Mouse (Mus musculus): Measurements from ENCODE around the gene Jph4. TPM values are rescaled to one million over a fixed set of nuclear protein-coding genes. Genes with fewer than 3 reads are reported as not detected.

Gene Jph4
- total RNA-seq, 2 experiments from 2014 or later, result 0.10 to 0.16 TPM

DNA sequence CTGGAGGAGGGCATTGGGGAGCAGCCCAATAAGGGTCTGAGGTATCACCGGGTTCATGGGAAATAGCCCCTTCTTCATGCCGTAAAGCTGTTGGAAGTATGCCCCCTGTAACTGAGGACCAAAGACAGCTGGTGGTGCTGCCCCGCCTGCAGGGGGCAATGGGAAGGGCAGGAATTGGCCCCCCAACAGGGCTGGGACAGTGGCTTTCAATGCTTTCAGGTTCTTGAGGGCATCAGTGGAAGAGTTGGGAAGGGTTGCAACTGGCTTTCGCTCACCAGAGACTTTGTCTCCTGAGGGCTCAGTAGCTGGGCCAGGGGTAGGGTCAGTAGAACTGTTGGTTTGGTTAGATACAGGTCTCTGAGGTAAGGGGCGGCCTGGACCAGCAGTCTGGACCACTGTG is 53.6 kb downstream of the Jph4 start:
- DNase-seq, result no peak

GRCm38 (mm10) chr14:55062626-55063025 is 54.1 kb downstream of the Jph4 start:
- no peak for DNase-seq

- DNase-seq, result no peak
These were observed 54.9 kb downstream of the Jph4 start for GRCm38 (mm10) chr14:55061845-55062244.

DNA sequence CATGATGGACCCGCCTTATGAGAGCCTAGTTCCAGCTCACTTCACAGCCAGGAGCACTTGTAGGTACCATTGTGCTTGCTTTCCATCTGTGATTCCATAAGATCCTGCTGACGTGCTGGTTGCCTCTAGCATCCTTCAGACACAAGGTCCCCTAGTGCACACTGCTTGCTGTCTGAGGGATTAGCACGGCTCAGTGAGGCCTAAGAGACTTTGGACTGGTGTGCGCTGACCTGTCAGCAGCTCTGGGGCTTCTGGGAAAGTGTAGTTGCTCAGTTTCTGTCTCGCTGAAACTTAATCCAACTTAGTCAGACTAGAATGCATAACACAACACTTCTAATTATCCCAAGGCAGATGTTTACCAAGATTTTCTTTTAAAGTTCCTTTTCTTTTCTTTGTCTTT is 56.8 kb downstream of the Jph4 start:
- no peak for DNase-seq

- DNase-seq, result no peak
These were observed 57.7 kb downstream of the Jph4 start for GRCm38 (mm10) chr14:55059009-55059408.

Other genes starting within 250 kb of the Jph4 start
- gene Homez, start 246.0 kb downstream of the Jph4 start, total RNA-seq (2021), result 1 to 10 TPM; 7.7 to 8.9 TPM
- 1 to 10 TPM; 6.4 to 7.6 TPM for gene Ppp1r3e, start 239.4 kb downstream of the Jph4 start, total RNA-seq (2021)
- 10 to 100 TPM; 37.5 to 39.2 TPM for gene Bcl2l2, start 233.6 kb downstream of the Jph4 start, total RNA-seq (2021)
- gene Gm20521, start 233.5 kb downstream of the Jph4 start, total RNA-seq (2021), result 1 to 10 TPM; 3.0 to 3.9 TPM
- 100 to 1,000 TPM; 141 to 142 TPM for gene Pabpn1, start 224.4 kb downstream of the Jph4 start, total RNA-seq (2021)
- gene Slc22a17, start 203.8 kb downstream of the Jph4 start, total RNA-seq (2021), result 10 to 100 TPM; 24.8 to 25.2 TPM
- gene Efs, start 190.8 kb downstream of the Jph4 start, total RNA-seq (2021), result 10 to 100 TPM; 10.5 to 10.9 TPM
- gene Il25, start 184.2 kb downstream of the Jph4 start, total RNA-seq (2021), result not detected
- gene Cmtm5, start 180.7 kb downstream of the Jph4 start, total RNA-seq (2021), result under 1 TPM in 1 of 2 experiments, not detected in 1; 0.33 TPM
- gene Myh6, start 150.0 kb downstream of the Jph4 start, total RNA-seq (2021), result over 10,000 TPM; 15,879 to 17,172 TPM
- gene Gm17428, start 140.0 kb downstream of the Jph4 start, total RNA-seq (2021), result not detected
- gene Myh7, start 122.3 kb downstream of the Jph4 start, total RNA-seq (2021), result 1,000 to 10,000 TPM; 1,764 to 1,922 TPM
- 10 to 100 TPM; 35.7 to 39.7 TPM for gene Ngdn, start 101.5 kb downstream of the Jph4 start, total RNA-seq (2021)
- gene Zfhx2, start 24.6 kb downstream of the Jph4 start, total RNA-seq (2021), result 1 to 10 TPM; 2.9 to 3.8 TPM
- gene Thtpa, start 22.2 kb downstream of the Jph4 start, total RNA-seq (2021), result 10 to 100 TPM; 12.2 to 13.2 TPM
- gene Ap1g2, start 10.3 kb downstream of the Jph4 start, total RNA-seq (2021), result 1 to 10 TPM; 3.3 to 5.6 TPM
- not detected for gene Dhrs2, start 105.1 kb upstream of the Jph4 start, total RNA-seq (2021)

Data from heart, postnatal 4 days (tissue).